Mouse (Mus musculus) forebrain, postnatal 0 days (tissue): ENCODE data around the gene Atrnl1. TPM values are rescaled to one million over a fixed set of nuclear protein-coding genes. Genes with fewer than 3 reads are reported as not detected.

Source experiments
- ATAC-seq: fragments of 200-750 bp; cut with Nextera tagmentation; 2 replicates; pipeline ENCODE4 v1.8.0; 2017; ENCODE audit warnings: mild to moderate bottlenecking, moderate library complexity
- DNase-seq: peaks from one replicate; pipeline ENCODE4 v3.0.0-alpha.2; 2015
- H3K27ac ChIP-seq: fragments of 300-500 bp; sonication (generic); 2 replicates; pipeline ENCODE4 v1.5.1; 2014; ENCODE audit warnings: low read depth, mild to moderate bottlenecking, antibody characterized with exemption, low read length, moderate library complexity, mixed read lengths
- H3K27me3 ChIP-seq: fragments of 300-500 bp; sonication (generic); 2 replicates; pipeline ENCODE4 v1.6.1; 2014; ENCODE audit warnings: mild to moderate bottlenecking, low read length, mixed read lengths; ENCODE audit not compliant: insufficient read depth
- H3K36me3 ChIP-seq: fragments of 300-500 bp; sonication (generic); 2 replicates; pipeline ENCODE4 v1.6.1; 2014; ENCODE audit warnings: mild to moderate bottlenecking, moderate library complexity; ENCODE audit not compliant: insufficient read depth
- H3K4me1 ChIP-seq: fragments of 300-500 bp; sonication (generic); 2 replicates; pipeline ENCODE4 v1.6.1; 2014; ENCODE audit warnings: antibody characterized with exemption; ENCODE audit not compliant: insufficient read depth
- H3K4me2 ChIP-seq: fragments of 300-500 bp; sonication (generic); 2 replicates; pipeline ENCODE4 v1.6.1; 2014; ENCODE audit warnings: low read depth, mild to moderate bottlenecking, moderate library complexity
- H3K4me3 ChIP-seq: fragments of 300-500 bp; sonication (generic); 2 replicates; pipeline ENCODE4 v1.5.1; 2014; ENCODE audit warnings: low read depth, low read length, mixed read lengths
- H3K9ac ChIP-seq: fragments of 300-500 bp; sonication (generic); 2 replicates; pipeline ENCODE4 v1.6.1; 2014; ENCODE audit warnings: mild to moderate bottlenecking
- H3K9me3 ChIP-seq: fragments of 300-500 bp; sonication (generic); 2 replicates; pipeline ENCODE4 v1.6.1; 2016; ENCODE audit warnings: low read length
- CTCF ChIP-seq: sonication (generic); IDR thresholded peaks from 2 replicates; pipeline ENCODE4 v1.5.1; 2016; ENCODE audit warnings: antibody characterized with exemption, control low read depth, low read depth
- WGBS: fragments of 180-500 bp; shearing (Covaris S2); extraction: QIAGEN DNeasy Blood & Tissue Kit; methylation state at CpG from one replicate; pipeline ENCODE4 v1.1.7; 2014; 5-methylcytosine and 5-hydroxymethylcytosine counted together
- polyA plus RNA-seq: library from polyadenylated mRNA; unstranded; fragments of >200 nt; fragmentation: Nextera tagmentation; extraction: Ambion mirVana; gene quantifications from 2 replicates; pipeline ENCODE4 v1.2.1, GENCODE M21; 2015
- total RNA-seq: library from RNA; depleted of rRNA; stranded (reverse); fragments of >200 nt; gene quantifications from 2 replicates; pipeline ENCODE4 v1.2.3, GENCODE M21; 2014

The Atrnl1 gene
- total and polyA plus RNA-seq, 2 experiments from 2014 or later = 4.8 to 59.9 TPM

DNA sequence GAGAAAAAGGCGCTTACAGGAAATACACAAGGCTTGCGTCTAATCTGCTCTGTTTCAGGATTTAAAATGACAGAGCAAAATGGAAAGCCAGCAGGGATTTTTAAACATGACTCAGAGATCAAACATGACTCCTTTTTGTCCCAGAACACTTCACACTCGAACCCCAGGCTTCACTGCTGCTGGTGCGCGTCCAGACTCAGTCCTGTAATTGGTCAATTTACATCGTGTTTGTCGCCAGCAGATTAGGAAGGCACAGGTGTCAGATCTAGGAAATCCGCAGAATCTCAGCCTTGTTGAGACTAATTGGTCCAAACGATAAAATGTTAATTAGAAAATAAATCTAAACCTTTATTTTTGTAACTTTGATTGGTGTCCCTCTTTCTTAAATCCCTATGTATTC lies 448.9 kb downstream of the Atrnl1 start:
- no peak overlapping the region for H3K4me2 ChIP-seq
- no peak overlapping the region for H3K4me3 ChIP-seq
- ATAC-seq (peak; percentile 18; the same call in 1 of the 2 replicates), DNase-seq (no peak)
- H3K9ac ChIP-seq = no peak overlapping the region
- peaks cover 8% of the 10 kb centered on the region; the same call in 1 of the 2 replicates for H3K4me1 ChIP-seq
- no peak for TF ChIP-seq CTCF
- 20% methylated on average over 9 of the region's 9 CpGs for WGBS
- no peaks in the 10 kb centered on the region for H3K9me3 ChIP-seq
- no peak overlapping the region for H3K27ac ChIP-seq
- no peaks in the 10 kb centered on the region for H3K27me3 ChIP-seq
- H3K36me3 ChIP-seq = no peaks in the 10 kb centered on the region

DNA sequence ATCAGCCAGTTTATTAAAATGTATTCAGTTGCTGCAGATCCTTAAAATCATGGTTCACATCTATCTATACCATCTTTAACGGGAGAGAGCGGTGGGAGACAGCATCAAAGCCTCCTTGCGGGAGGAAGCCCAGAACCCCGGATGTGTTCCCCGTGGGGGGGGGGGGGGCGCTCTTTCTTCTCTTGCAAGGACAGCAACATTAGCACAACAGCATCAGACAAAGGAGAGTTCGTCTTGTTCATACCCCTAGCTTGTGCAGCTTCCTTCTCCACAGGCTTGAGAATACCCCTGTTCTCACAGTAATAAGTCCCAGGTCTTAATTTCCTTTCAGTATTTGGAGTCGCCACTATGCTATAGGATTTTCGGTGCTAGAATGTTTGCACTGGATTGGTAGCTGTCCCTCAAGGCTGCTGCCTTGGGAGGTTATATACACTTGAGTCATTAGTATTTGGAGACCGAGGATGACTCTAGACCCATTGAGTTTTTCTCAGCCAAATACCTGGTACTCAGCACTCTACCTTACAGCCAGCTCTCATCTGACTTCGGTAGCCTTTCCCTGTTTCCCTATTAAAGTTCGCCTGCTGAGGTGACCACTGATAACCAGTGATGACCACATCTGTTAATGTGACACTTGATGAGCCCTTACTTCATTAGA lies 449.5 kb downstream of the Atrnl1 start:
- H3K9me3 ChIP-seq = no peaks in the 10 kb centered on the region
- ATAC-seq (peak; percentile 8; the same call in 1 of the 2 replicates), DNase-seq (no peak)
- TF ChIP-seq CTCF = no peak
- no peak overlapping the region for H3K4me3 ChIP-seq
- no peaks in the 10 kb centered on the region for H3K36me3 ChIP-seq
- no peak overlapping the region for H3K9ac ChIP-seq
- peak overlapping the region; percentile 30 for H3K4me2 ChIP-seq
- WGBS = 20% methylated on average over 12 of the region's 12 CpGs
- H3K27ac ChIP-seq = no peak overlapping the region
- no peaks in the 10 kb centered on the region for H3K27me3 ChIP-seq
- H3K4me1 ChIP-seq = peaks cover 8% of the 10 kb centered on the region; the same call in 1 of the 2 replicates

DNA sequence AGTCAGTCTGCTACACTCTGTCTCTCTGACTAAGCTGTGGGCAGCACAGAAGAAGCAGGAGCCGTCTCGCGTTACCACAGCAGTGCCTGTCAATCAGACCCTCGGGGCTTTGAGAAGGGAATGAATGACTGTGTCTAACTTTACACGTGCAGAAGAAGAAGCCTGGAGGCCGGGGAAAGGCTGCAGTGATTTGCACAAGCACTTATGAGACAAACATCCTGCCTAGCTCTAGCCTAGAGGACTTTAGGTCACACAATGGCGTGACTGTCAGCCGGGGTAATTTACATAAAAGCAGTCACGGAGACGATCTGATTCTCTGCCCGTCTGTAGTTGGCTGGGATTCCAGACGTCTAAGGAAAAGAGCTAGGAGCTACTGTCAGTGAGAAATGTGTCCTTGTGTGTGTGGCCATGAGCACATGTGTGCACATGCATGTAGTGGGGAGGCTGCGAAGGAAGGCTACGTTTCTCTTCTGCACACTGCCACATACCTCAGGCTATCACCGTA lies 450.1 kb downstream of the Atrnl1 start:
- no peaks in the 10 kb centered on the region for H3K36me3 ChIP-seq
- no peak overlapping the region for H3K9ac ChIP-seq
- no peak overlapping the region for H3K27ac ChIP-seq
- H3K27me3 ChIP-seq = no peaks in the 10 kb centered on the region
- peak; percentile 46 for DNase-seq
- no peak overlapping the region for H3K4me3 ChIP-seq
- H3K9me3 ChIP-seq = no peaks in the 10 kb centered on the region
- WGBS = 12% methylated on average over 15 of the region's 15 CpGs
- peaks cover 8% of the 10 kb centered on the region; the same call in 1 of the 2 replicates for H3K4me1 ChIP-seq
- peak overlapping the region; percentile 30 for H3K4me2 ChIP-seq
- no peak for TF ChIP-seq CTCF
- ATAC-seq = peak; percentile 67

DNA sequence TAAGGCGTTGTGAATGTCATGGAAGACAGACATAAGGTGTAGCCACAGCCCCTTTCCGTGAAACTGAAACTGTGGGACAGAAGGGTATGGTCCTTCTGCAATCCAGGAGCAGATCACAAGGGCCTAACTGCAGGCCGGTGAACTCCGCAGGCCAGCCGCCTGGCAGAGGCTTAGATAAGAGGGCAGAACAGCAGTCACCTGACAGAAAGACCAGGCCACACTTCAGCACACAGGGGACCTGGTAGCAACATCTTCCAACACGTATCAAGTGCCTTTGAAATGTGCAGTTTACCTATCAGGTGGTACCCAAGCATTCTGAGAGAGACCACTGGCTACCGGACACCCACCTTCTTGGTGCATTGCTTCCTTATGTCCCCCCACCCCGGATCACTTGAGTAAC lies 451.1 kb downstream of the Atrnl1 start:
- no peak for TF ChIP-seq CTCF

DNA sequence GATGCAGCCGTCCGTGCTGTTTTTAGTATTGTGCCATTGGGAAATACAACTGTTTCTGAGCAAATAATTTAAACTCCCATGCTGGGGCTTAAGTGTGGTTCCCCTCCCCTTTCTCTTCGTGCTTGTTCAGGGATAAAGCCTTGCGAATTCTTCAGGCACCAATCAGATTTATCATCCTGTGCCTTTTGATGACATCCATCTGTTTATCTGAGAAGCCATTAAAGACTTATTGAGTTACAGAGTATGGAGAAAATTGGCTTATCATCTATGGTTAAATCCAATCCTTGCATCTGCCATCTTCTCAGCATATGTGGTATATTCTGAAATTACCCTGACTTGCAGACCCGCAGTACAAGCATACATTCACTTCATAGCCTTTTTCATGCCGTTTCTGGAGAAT lies 452.7 kb downstream of the Atrnl1 start:
- H3K9ac ChIP-seq = no peak overlapping the region
- no peak overlapping the region for H3K4me2 ChIP-seq
- H3K36me3 ChIP-seq = no peaks in the 10 kb centered on the region
- no peak overlapping the region for H3K4me3 ChIP-seq
- 31% methylated on average over 6 of the region's 6 CpGs for WGBS
- ATAC-seq = no peak
- H3K9me3 ChIP-seq = no peaks in the 10 kb centered on the region
- H3K4me1 ChIP-seq = peaks cover 8% of the 10 kb centered on the region; the same call in 1 of the 2 replicates
- no peak for DNase-seq
- H3K27me3 ChIP-seq = no peaks in the 10 kb centered on the region
- no peak overlapping the region for H3K27ac ChIP-seq
- TF ChIP-seq CTCF = no peak

More for the DNA sequence above, 451.1 kb downstream of the Atrnl1 start:
- H3K36me3 ChIP-seq = no peaks in the 10 kb centered on the region
- H3K4me3 ChIP-seq = no peak overlapping the region
- no peaks in the 10 kb centered on the region for H3K27me3 ChIP-seq
- H3K9me3 ChIP-seq = no peaks in the 10 kb centered on the region
- DNase-seq (no peak), ATAC-seq (no peak)
- 91% methylated on average over 8 of the region's 8 CpGs for WGBS
- no peak overlapping the region for H3K4me2 ChIP-seq
- H3K9ac ChIP-seq = no peak overlapping the region
- peaks cover 8% of the 10 kb centered on the region; the same call in 1 of the 2 replicates for H3K4me1 ChIP-seq
- no peak overlapping the region for H3K27ac ChIP-seq

DNA sequence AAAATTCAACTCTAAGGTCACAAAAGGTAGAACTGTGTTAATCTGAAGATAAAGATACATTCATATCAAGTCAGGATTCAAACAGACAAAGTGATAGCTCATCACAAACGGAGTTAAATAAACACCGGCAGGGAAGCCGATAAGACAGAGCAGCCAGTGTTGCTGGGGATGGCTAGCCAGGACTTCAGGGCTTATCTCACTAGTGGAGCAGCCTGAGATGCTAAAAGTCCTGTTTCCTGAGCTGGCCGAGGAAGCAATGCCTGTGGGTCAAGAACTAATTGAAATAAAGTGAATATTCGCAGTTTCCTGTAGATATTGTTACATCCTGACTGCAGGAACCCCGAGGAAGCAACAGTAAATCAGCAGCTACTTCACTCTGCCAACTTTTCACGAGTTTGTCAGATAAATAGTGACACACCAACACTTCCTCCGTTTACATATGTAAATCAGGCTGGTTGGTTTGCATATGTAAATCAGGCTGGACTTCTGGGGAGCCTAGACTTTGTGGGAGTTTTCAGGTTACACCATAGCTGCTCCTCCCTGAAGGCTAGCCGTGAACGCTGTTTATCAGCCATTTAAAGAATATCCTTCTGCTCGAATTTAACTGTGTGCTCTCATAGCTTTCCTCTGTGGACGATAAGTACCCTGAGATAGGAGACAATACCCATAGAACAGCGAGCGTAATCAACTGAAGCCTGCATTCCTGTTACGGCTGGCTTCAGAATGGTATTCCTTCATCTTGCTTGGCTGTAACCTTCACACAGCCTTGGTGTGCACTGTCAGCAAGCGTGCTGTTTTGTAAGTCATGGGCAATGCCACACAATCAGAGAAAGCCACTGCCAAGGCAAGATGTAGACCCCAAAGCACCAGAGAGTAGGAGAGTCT lies 453.5 kb downstream of the Atrnl1 start:
- peaks cover 8% of the 10 kb centered on the region; the same call in 1 of the 2 replicates for H3K4me1 ChIP-seq
- H3K27ac ChIP-seq = no peak overlapping the region
- no peak overlapping the region for H3K9ac ChIP-seq
- ATAC-seq (no peak), DNase-seq (no peak)
- no peaks in the 10 kb centered on the region for H3K36me3 ChIP-seq
- TF ChIP-seq CTCF = no peak
- no peak overlapping the region for H3K4me2 ChIP-seq
- H3K4me3 ChIP-seq = no peak overlapping the region
- H3K27me3 ChIP-seq = no peaks in the 10 kb centered on the region
- H3K9me3 ChIP-seq = no peaks in the 10 kb centered on the region
- 33% methylated on average over 16 of the region's 16 CpGs for WGBS

DNA sequence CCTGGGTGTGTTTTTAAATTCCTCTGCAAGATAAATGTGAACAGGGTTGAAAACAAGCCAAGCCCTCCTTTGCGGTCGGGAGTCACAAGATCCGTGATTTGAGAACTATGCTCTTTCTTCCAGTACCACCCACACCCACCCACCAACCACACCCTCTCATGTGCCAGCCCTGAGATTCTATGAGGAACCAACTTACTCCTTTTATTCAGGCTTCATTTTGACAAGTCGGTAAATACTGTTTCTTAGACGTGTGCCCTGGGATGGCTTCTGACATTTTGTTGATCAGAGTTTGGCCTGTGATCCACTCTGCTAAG lies 454.1 kb downstream of the Atrnl1 start:
- no peak overlapping the region for H3K4me2 ChIP-seq
- no peak overlapping the region for H3K27ac ChIP-seq
- no peak for DNase-seq
- H3K27me3 ChIP-seq = no peaks in the 10 kb centered on the region
- TF ChIP-seq CTCF = no peak
- H3K36me3 ChIP-seq = no peaks in the 10 kb centered on the region
- 60% methylated on average over 5 of the region's 5 CpGs for WGBS
- no peak overlapping the region for H3K9ac ChIP-seq
- peaks cover 8% of the 10 kb centered on the region; the same call in 1 of the 2 replicates for H3K4me1 ChIP-seq
- no peak for ATAC-seq
- no peak overlapping the region for H3K4me3 ChIP-seq
- H3K9me3 ChIP-seq = no peaks in the 10 kb centered on the region
